Comparison of ENCODE assay signal across 7 mouse cellular contexts in genomic region chr8:84928456-84929306, GRCm38 (mm10). TPM values are rescaled to one million over a fixed set of nuclear protein-coding genes. Genes with fewer than 3 reads are reported as not detected.
A peak's percentile ranks its signal among the peaks of the same experiment; 100 is the strongest.
DNase-seq lines count a peak whose midpoint lies in the region; ATAC-seq and TF ChIP-seq lines count a peak whose summit lies in the region.

No protein-coding gene starts in this region.

- TF ChIP-seq POLR2A in embryonic fibroblast, embryonic 13.5 days (IDR thresholded peaks at IDR 0.05; ENCODE audit: low read depth, low read length), result no peak

- intact Hi-C loops in heart, postnatal 10 days (cut with DNase I), result loop anchor here (1.0 kb wide), 1 partner anchor 70 kb away; no protein-coding TSS in a partner anchor

- H3K36me3 ChIP-seq in lung, postnatal 0 days (ENCODE audit: insufficient read depth, low read length), result no peaks in the 10 kb centered on the region

- H3K27me3 ChIP-seq in lung, postnatal 0 days (replicated peaks; ENCODE audit: insufficient read depth, low read length), result peaks cover 24% of the 10 kb centered on the region

- TF ChIP-seq EP300 in lung, postnatal 0 days (IDR thresholded peaks at IDR 0.05), result no peak

- H3K4me3 ChIP-seq in embryonic fibroblast, embryonic 13.5 days (ENCODE audit: insufficient read depth, low read length), result no peak overlapping the region
- peak overlapping the region; percentile 12; the same call in 1 of the 2 replicates for H3K4me3 ChIP-seq in lung, postnatal 0 days (ENCODE audit: low read depth, low read length)

- H3K27ac ChIP-seq in embryonic fibroblast, embryonic 13.5 days (ENCODE audit: insufficient read depth, low read length), result no peak overlapping the region
- no peak overlapping the region for H3K27ac ChIP-seq in lung, postnatal 0 days (ENCODE audit: low read length)

- no peaks in the 10 kb centered on the region for H3K4me1 ChIP-seq in embryonic fibroblast, embryonic 13.5 days (ENCODE audit: control insufficient read depth, insufficient read depth, low read length)
- H3K4me1 ChIP-seq in lung, postnatal 0 days (ENCODE audit: insufficient read depth, low read depth, low read length), result no peaks in the 10 kb centered on the region

- peak; percentile 64 for ATAC-seq in lung, postnatal 0 days

- 5% methylated on average over 50 of the region's 52 CpGs for WGBS in lung, postnatal 0 days

- peak overlapping the region; percentile 44 for H3K4me2 ChIP-seq in lung, postnatal 0 days (replicated peaks; ENCODE audit: low read depth, low read length)

- no peaks in the 10 kb centered on the region for H3K9me3 ChIP-seq in lung, postnatal 0 days (ENCODE audit: low read length)

- no peak overlapping the region for H3K9ac ChIP-seq in lung, postnatal 0 days (replicated peaks; ENCODE audit: low read depth)

- peak; percentile 97 for TF ChIP-seq CTCF in embryonic fibroblast, embryonic 13.5 days (IDR thresholded peaks at IDR 0.05; ENCODE audit: borderline replicate concordance, insufficient read depth, low read length)
- TF ChIP-seq CTCF in lung, postnatal 0 days (IDR thresholded peaks at IDR 0.05), result peak; percentile 81

- DNase-seq in ES-CJ7 (ENCODE audit: low read depth, low spot score), result peak; percentile 79
- DNase-seq in adrenal gland, postnatal 25 days, result peak; percentile 78
- peak; percentile 63 to 79 for DNase-seq in heart, postnatal 10 days
- DNase-seq in kidney, postnatal 36 days, result peak; percentile 62 to 88
- peak; percentile 70 for DNase-seq in lung, postnatal 0 days (ENCODE audit: low spot score)
- DNase-seq in retina, postnatal 1 day, result peak; percentile 89

RNA-seq across cellular contexts. Expression of gene Mast1, which starts 8.5 kb away (rescaled TPM):
- 1.3 and 3.0 TPM in 2 replicates for total RNA-seq in adrenal gland, postnatal 25 days (2021)
- polyA plus RNA-seq in embryonic fibroblast, embryonic 13.5 days (2011; ENCODE audit: insufficient read length, low read depth, missing spikeins), result not detected in 2 replicates
- total RNA-seq in heart, postnatal 10 days (2021), result under 1 TPM in 1 of 2 experiments, not detected in 1; 0.07 TPM
- 0.32 and 0.33 TPM in 2 replicates for polyA plus RNA-seq in lung, postnatal 0 days (2015; fragmentation: Nextera tagmentation; extraction: Ambion mirVana)

RNA-seq across cellular contexts. Expression of gene Rtbdn, which starts 18.1 kb away (rescaled TPM):
- total RNA-seq in adrenal gland, postnatal 25 days (2021), result not detected in 2 replicates
- not detected in 2 replicates for polyA plus RNA-seq in embryonic fibroblast, embryonic 13.5 days (2011; ENCODE audit: insufficient read length, low read depth, missing spikeins)
- not detected for total RNA-seq in heart, postnatal 10 days (2021)
- polyA plus RNA-seq in lung, postnatal 0 days (2015; fragmentation: Nextera tagmentation; extraction: Ambion mirVana), result not detected in 2 replicates

RNA-seq across cellular contexts. Expression of gene Dnase2a, which starts 20.3 kb away (rescaled TPM):
- 13.6 and 14.6 TPM in 2 replicates for total RNA-seq in adrenal gland, postnatal 25 days (2021)
- 17.2 and 19.7 TPM in 2 replicates for polyA plus RNA-seq in embryonic fibroblast, embryonic 13.5 days (2011; ENCODE audit: insufficient read length, low read depth, missing spikeins)
- 1 to 10 TPM; 6.4 to 7.3 TPM for total RNA-seq in heart, postnatal 10 days (2021)
- 24.0 and 29.1 TPM in 2 replicates for polyA plus RNA-seq in lung, postnatal 0 days (2015; fragmentation: Nextera tagmentation; extraction: Ambion mirVana)

RNA-seq across cellular contexts. Expression of gene Klf1, which starts 27.0 kb away (rescaled TPM):
- total RNA-seq in adrenal gland, postnatal 25 days (2021), result 0.27 TPM in 1 of 2 replicates, not detected in the other
- not detected in 2 replicates for polyA plus RNA-seq in embryonic fibroblast, embryonic 13.5 days (2011; ENCODE audit: insufficient read length, low read depth, missing spikeins)
- under 1 TPM; 0.17 to 0.22 TPM for total RNA-seq in heart, postnatal 10 days (2021)
- polyA plus RNA-seq in lung, postnatal 0 days (2015; fragmentation: Nextera tagmentation; extraction: Ambion mirVana), result 0.69 and 1.1 TPM in 2 replicates

RNA-seq across cellular contexts. Expression of gene Gcdh, which starts 35.0 kb away (rescaled TPM):
- 47.7 and 59.5 TPM in 2 replicates for total RNA-seq in adrenal gland, postnatal 25 days (2021)
- polyA plus RNA-seq in embryonic fibroblast, embryonic 13.5 days (2011; ENCODE audit: insufficient read length, low read depth, missing spikeins), result 18.6 and 23.5 TPM in 2 replicates
- total RNA-seq in heart, postnatal 10 days (2021), result 10 to 100 TPM; 31.7 to 32.8 TPM
- 16.2 and 21.1 TPM in 2 replicates for polyA plus RNA-seq in lung, postnatal 0 days (2015; fragmentation: Nextera tagmentation; extraction: Ambion mirVana)
